Mouse (Mus musculus): ENCODE measurements around the gene Rnase2b. TPM values are rescaled to one million over a fixed set of nuclear protein-coding genes. Genes with fewer than 3 reads are reported as not detected.
"Not testable (repeated sequence)": the region's sequence is repeated elsewhere in the genome, so short reads cannot be mapped to it uniquely, and the experiment has no call there.

The Rnase2b gene
- polyA plus RNA-seq (2015; fragmentation: Nextera tagmentation; extraction: Ambion mirVana): 0.16 TPM in 1 of 2 replicates, not detected in the other

DNA sequence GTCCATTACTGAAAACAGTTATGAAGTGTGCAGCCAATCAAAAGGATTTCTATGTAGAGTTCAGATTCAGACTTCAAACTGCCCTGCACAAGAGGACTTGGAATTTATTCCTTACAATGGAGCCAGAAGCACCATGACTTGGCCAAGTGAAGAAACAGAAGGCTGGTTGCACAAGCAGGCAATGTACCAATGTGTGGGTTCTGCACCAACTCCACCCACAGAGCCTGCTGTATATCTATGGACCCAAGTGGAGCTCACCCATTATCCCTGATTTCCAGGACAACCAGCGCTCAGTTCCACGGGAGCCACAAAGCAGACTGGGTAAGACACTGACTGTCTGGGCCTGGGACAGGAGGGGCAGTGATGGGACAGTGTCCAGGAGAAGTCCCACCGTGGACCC lies at the start of gene Rnase2b:
Rnase2b (plus strand) TSS at position 285 of the 400 bp plus-strand sequence.
- H3K4me2 ChIP-seq (replicated peaks; ENCODE audit: low read depth, low read length); H3K27me3 ChIP-seq (replicated peaks; ENCODE audit: insufficient read depth, low read length); H3K4me1 ChIP-seq (ENCODE audit: insufficient read depth, low read depth, low read length); H3K27ac ChIP-seq (ENCODE audit: low read length); DNase-seq (ENCODE audit: low spot score); H3K9me3 ChIP-seq (ENCODE audit: low read length); H3K4me3 ChIP-seq (ENCODE audit: low read depth, low read length); H3K9ac ChIP-seq (replicated peaks; ENCODE audit: low read depth); H3K36me3 ChIP-seq (ENCODE audit: insufficient read depth, low read length); ATAC-seq: not testable (repeated sequence)
- 91% methylated on average over 3 of the region's 3 CpGs for WGBS

DNA sequence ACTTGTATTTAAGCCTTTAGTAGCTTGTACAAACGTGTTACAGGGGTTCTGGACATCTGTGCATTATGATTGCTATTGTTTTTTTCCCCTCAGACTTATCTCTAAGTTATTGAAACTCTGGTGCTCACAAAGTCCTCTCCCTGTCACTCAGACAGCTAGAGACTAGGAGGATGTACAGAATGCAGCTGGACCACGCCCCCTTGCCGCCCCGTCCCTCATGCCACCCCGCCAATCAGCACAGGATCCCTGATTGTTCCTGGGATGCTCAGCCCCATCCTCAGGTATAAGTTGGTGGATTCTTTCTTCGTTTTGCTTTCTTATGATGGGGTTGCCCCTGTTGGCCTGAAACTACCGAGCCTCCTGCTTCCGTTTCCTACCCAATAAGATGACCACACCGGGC lies 48.6 kb upstream of the Rnase2b start:
- no peaks in the 10 kb centered on the region for H3K27me3 ChIP-seq (replicated peaks; ENCODE audit: insufficient read depth, low read length)
- H3K4me1 ChIP-seq (ENCODE audit: insufficient read depth, low read depth, low read length): no peaks in the 10 kb centered on the region
- DNase-seq (ENCODE audit: low spot score): no peak
- WGBS: 46% methylated on average over 9 of the region's 9 CpGs
- no peak overlapping the region for H3K4me2 ChIP-seq (replicated peaks; ENCODE audit: low read depth, low read length)
- no peak for TF ChIP-seq CTCF (IDR thresholded peaks at IDR 0.05)
- TF ChIP-seq EP300 (IDR thresholded peaks at IDR 0.05): no peak
- H3K27ac ChIP-seq (ENCODE audit: low read length): no peak overlapping the region
- ATAC-seq: no peak
- no peak overlapping the region for H3K9ac ChIP-seq (replicated peaks; ENCODE audit: low read depth)
- no peaks in the 10 kb centered on the region for H3K9me3 ChIP-seq (ENCODE audit: low read length)
- H3K36me3 ChIP-seq (ENCODE audit: insufficient read depth, low read length): no peaks in the 10 kb centered on the region
- H3K4me3 ChIP-seq (ENCODE audit: low read depth, low read length): no peak overlapping the region

DNA sequence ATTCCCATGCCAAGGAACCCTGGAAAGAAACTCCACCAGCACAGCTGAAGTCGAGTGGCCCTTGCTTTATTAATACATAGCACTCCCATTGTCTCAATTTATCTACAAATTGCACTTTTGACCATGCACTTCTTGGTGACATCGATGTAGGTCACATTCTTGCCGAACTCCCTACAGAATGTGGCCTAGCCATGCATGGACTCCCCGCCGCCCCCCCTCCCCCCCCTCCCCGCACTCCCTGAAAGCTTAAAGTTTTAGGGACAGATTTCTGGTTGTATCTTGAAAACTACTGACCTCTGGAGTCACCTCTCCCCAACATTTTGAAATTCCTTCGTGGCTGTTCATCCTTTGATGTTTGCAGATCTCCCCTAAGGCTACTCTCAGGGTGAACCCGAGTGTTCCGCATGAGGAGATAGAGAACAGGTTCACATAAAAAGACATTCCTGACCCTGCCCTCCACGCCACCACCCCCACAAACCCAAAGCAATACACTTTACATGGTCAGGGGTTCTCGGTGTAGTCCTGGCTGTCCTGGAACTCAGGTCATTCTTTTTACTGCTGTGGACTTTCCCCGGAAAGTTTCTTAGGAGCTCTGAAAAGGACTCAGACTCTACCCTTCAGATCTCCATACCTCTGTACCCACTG lies 48.0 kb upstream of the Rnase2b start, which contains the start of gene Eddm3b:
Eddm3b (plus strand) TSS at position 511 of the 645 bp plus-strand sequence.
- no peaks in the 10 kb centered on the region for H3K9me3 ChIP-seq (ENCODE audit: low read length)
- H3K4me1 ChIP-seq (ENCODE audit: insufficient read depth, low read depth, low read length): no peaks in the 10 kb centered on the region
- no peak within 1 kb of the TSS for H3K4me3 ChIP-seq (ENCODE audit: low read depth, low read length)
- H3K36me3 ChIP-seq (ENCODE audit: insufficient read depth, low read length): no peaks in the 10 kb centered on the region
- TF ChIP-seq CTCF (IDR thresholded peaks at IDR 0.05): no peak
- no peak for TF ChIP-seq EP300 (IDR thresholded peaks at IDR 0.05)
- ATAC-seq (no peak), DNase-seq (ENCODE audit: low spot score) (no peak)
- WGBS: 39% methylated on average over 10 of the region's 12 CpGs
- H3K9ac ChIP-seq (replicated peaks; ENCODE audit: low read depth): no peak within 1 kb of the TSS
- H3K27ac ChIP-seq (ENCODE audit: low read length): no peak within 1 kb of the TSS
- no peak within 1 kb of the TSS for H3K4me2 ChIP-seq (replicated peaks; ENCODE audit: low read depth, low read length)
- no peaks in the 10 kb centered on the region for H3K27me3 ChIP-seq (replicated peaks; ENCODE audit: insufficient read depth, low read length)

DNA sequence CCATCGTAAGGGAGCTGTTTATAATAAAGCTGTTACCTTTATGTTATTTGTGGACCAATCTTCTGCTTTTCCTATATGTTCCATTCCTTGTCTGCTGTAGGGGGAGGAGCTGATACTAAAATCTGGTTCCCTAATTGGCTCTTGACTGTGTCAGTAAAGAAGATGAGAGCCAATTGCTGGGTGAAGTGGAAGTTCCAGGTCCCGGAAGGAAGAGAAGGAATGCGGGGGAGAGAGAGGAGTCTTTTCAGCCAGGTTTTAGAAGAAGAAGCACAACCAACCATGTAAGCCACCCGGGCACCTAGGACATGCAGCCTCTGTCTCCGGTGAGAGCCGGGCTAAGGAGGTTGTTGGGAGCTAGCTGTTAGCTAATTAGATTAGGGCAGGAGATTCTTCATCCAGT lies 36.4 kb upstream of the Rnase2b start:
- Histone ChIP-seq H3K4me1 (ENCODE audit: insufficient read depth, low read depth, low read length) (no peaks in the 10 kb centered on the region), H3K9ac (replicated peaks; ENCODE audit: low read depth) (no peak overlapping the region), H3K4me3 (ENCODE audit: low read depth, low read length) (no peak overlapping the region), H3K27ac (ENCODE audit: low read length) (no peak overlapping the region), H3K27me3 (replicated peaks; ENCODE audit: insufficient read depth, low read length) (no peaks in the 10 kb centered on the region), H3K36me3 (ENCODE audit: insufficient read depth, low read length) (no peaks in the 10 kb centered on the region), H3K4me2 (replicated peaks; ENCODE audit: low read depth, low read length) (no peak overlapping the region), H3K9me3 (ENCODE audit: low read length) (no peaks in the 10 kb centered on the region)
- TF ChIP-seq CTCF (IDR thresholded peaks at IDR 0.05): no peak
- no peak for TF ChIP-seq EP300 (IDR thresholded peaks at IDR 0.05)
- ATAC-seq: no peak
- 81% methylated on average over 6 of the region's 6 CpGs for WGBS
- no peak for DNase-seq (ENCODE audit: low spot score)

DNA sequence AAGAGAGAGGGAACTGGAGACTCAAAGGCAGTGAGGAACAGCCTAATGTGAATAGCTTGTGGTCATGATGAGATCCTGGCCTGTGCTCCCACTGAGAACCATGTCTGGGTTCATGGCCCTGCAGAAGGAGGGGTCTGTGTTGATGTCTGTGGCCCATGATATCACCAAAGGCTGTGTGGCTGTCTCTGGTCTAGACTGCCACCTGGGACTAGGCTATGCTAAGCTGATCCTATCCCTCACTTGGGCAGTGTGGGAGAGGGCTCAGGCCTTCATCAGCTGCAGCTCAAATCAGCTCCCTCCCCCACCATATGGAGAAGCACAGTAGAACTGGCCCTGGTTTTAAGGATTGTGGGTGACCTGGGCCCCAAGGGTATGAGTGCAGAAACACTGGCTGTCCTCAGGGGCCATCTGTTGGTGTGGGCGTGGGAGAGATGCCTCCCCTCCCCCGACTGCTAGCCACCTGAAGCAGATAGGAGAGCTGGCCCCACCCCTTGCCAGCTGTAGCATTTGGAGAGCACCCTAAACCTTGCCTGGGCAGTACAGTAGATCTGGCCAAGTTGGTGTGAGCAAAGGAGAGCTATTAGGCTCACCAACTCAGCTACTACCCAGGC lies 34.3 kb upstream of the Rnase2b start:
- no peak overlapping the region for H3K9ac ChIP-seq (replicated peaks; ENCODE audit: low read depth)
- no peak overlapping the region for H3K4me3 ChIP-seq (ENCODE audit: low read depth, low read length)
- DNase-seq (ENCODE audit: low spot score) (no peak), ATAC-seq (no peak)
- H3K4me2 ChIP-seq (replicated peaks; ENCODE audit: low read depth, low read length): no peak overlapping the region
- no peak overlapping the region for H3K27ac ChIP-seq (ENCODE audit: low read length)
- WGBS: 46% methylated on average over 2 of the region's 2 CpGs
- H3K9me3 ChIP-seq (ENCODE audit: low read length): no peaks in the 10 kb centered on the region
- no peaks in the 10 kb centered on the region for H3K4me1 ChIP-seq (ENCODE audit: insufficient read depth, low read depth, low read length)
- TF ChIP-seq CTCF (IDR thresholded peaks at IDR 0.05) (no peak), EP300 (IDR thresholded peaks at IDR 0.05) (no peak)
- H3K27me3 ChIP-seq (replicated peaks; ENCODE audit: insufficient read depth, low read length): no peaks in the 10 kb centered on the region
- H3K36me3 ChIP-seq (ENCODE audit: insufficient read depth, low read length): no peaks in the 10 kb centered on the region

DNA sequence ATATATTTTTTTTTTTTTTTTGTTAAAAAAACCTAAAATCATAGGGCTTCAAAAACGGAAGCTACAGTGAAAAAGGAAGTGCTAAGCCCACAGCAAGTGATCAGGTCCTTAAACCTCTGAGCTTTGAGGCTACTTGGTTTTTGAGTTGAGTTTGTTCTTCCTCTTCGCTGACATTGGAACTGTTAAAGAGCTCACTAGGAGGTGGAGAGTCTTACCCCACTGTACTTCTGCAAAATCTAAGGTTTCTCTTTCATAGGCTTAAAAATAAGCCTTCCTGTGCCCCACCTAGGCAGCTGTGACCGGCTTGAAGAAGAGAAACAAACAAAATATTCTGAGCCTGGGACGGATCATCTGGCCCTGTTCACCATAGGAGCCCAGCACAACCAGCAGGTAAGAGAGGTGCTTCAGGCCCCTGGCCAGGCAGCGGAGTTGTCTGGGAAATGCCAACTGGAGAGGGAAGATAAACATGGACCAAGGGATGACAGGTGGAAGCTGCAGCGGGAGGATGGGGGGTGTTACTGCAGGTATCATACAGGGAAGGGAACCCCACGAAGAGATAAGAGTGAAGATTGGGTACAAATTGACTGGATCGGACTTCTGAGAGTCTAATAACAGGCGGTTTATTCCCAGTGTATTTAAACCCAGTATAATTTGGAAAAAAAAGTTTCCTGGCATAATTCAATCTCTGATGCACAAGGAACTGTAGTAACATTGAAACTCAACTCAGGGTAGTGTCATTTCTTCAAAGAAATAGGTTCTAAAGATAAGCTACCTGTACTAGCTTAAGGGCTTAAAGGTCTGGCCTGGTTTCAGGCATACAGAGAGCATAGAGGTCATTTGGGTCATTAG lies 33.1 kb upstream of the Rnase2b start:
- WGBS: 60% methylated on average over 9 of the region's 9 CpGs
- DNase-seq (ENCODE audit: low spot score) (peak; percentile 12), ATAC-seq (no peak)
- no peaks in the 10 kb centered on the region for H3K9me3 ChIP-seq (ENCODE audit: low read length)
- TF ChIP-seq CTCF (IDR thresholded peaks at IDR 0.05): no peak
- TF ChIP-seq EP300 (IDR thresholded peaks at IDR 0.05): no peak
- H3K4me1 ChIP-seq (ENCODE audit: insufficient read depth, low read depth, low read length): no peaks in the 10 kb centered on the region
- H3K27me3 ChIP-seq (replicated peaks; ENCODE audit: insufficient read depth, low read length): no peaks in the 10 kb centered on the region
- no peak overlapping the region for H3K4me2 ChIP-seq (replicated peaks; ENCODE audit: low read depth, low read length)
- no peak overlapping the region for H3K9ac ChIP-seq (replicated peaks; ENCODE audit: low read depth)
- no peaks in the 10 kb centered on the region for H3K36me3 ChIP-seq (ENCODE audit: insufficient read depth, low read length)
- no peak overlapping the region for H3K27ac ChIP-seq (ENCODE audit: low read length)
- no peak overlapping the region for H3K4me3 ChIP-seq (ENCODE audit: low read depth, low read length)

Measured in lung, postnatal 0 days (tissue).